9 mouse cellular contexts compared by ENCODE assay signal in the genomic region with DNA sequence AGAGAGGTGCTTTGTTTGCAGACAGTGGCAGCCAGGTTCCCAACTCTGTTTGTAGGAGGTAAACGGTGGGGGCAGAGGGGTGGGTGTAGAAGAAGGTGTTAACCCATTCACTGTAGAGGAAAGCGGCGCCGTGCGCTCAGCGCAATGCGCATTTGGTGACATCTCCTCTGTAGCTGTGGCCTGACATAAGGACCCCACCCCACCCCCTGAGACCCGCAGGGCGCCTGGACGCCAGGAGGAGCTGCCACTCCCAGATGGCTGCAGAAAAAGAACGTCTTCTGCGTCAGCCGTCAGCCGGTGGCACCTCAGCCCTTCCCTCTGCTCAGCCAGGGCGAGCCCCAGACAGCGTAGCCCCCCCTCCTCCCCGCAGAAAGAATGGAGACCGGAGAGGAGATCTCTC. TPM values are rescaled to one million over a fixed set of nuclear protein-coding genes. Genes with fewer than 3 reads are reported as not detected.
DNase-seq lines count a peak whose midpoint lies in the region; ATAC-seq and TF ChIP-seq lines count a peak whose summit lies in the region.
"Had no signal": no experiment of that assay in that cellular context is flagged by ENCODE, and none has a peak within 500 bp of the region (broad histone marks: within the 10 kb centered on the region; RNA-seq: fewer than 3 reads in every experiment).

No protein-coding gene starts in this region.

- 1% methylated on average over 18 of the region's 18 CpGs for WGBS in kidney, embryonic 14.5 days
- WGBS in forebrain, embryonic 16.5 days: 2% methylated on average over 17 of the region's 18 CpGs
- 2% methylated on average over 18 of the region's 18 CpGs for WGBS in hindbrain, embryonic 15.5 days
- WGBS in midbrain, embryonic 11.5 days: 2% methylated on average over 18 of the region's 18 CpGs

- H3K9me3 ChIP-seq in kidney, embryonic 14.5 days (ENCODE audit: control insufficient read depth, low read length): no peaks in the 10 kb centered on the region
- no peaks in the 10 kb centered on the region for H3K9me3 ChIP-seq in forebrain, embryonic 16.5 days (ENCODE audit: control insufficient read depth, low read length)
- H3K9me3 ChIP-seq in hindbrain, embryonic 15.5 days: no peaks in the 10 kb centered on the region
- no peaks in the 10 kb centered on the region for H3K9me3 ChIP-seq in midbrain, embryonic 11.5 days (ENCODE audit: control insufficient read depth, low read length)

- peak overlapping the region; percentile 22; the same call in 1 of the 2 replicates for H3K4me2 ChIP-seq in kidney, embryonic 14.5 days (replicated peaks; ENCODE audit: low read depth, low read length)
- H3K4me2 ChIP-seq in forebrain, embryonic 16.5 days (ENCODE audit: low read length): peak overlapping the region; percentile 52
- H3K4me2 ChIP-seq in hindbrain, embryonic 15.5 days: peak overlapping the region; percentile 72
- peak overlapping the region; percentile 48 for H3K4me2 ChIP-seq in midbrain, embryonic 11.5 days

- H3K4me3 ChIP-seq in kidney, embryonic 14.5 days (ENCODE audit: low read length): peak overlapping the region; percentile 22
- H3K4me3 ChIP-seq in forebrain, embryonic 16.5 days (replicated peaks; ENCODE audit: low read length): peak overlapping the region; percentile 29
- H3K4me3 ChIP-seq in hindbrain, embryonic 15.5 days: peak overlapping the region; percentile 38
- H3K4me3 ChIP-seq in midbrain, embryonic 11.5 days (ENCODE audit: low read depth, low read length): peak overlapping the region; percentile 16; the same call in 1 of the 2 replicates
- no peak overlapping the region; the same call in 1 of the 2 replicates for H3K4me3 ChIP-seq in layer of hippocampus, adult 2 months

- TF ChIP-seq CTCF in layer of hippocampus, adult 2 months (conservative IDR thresholded peaks at IDR 0.05): no peak

- no peak for DNase-seq in kidney, adult 9 months
- DNase-seq in midbrain, embryonic 11.5 days (ENCODE audit: low spot score, missing footprints): peak; percentile 86
- DNase-seq in urinary bladder, postnatal 36 days (ENCODE audit: low spot score in 2 of 2): no peak
- DNase-seq in layer of hippocampus, adult 2 months (ENCODE audit: low spot score in 2 of 2): no peak

- no peak for ATAC-seq in kidney, embryonic 14.5 days (ENCODE audit: low FRiP score, low TSS enrichment)
- peak; percentile 72 for ATAC-seq in forebrain, embryonic 16.5 days
- ATAC-seq in hindbrain, embryonic 15.5 days (ENCODE audit: low FRiP score, low read depth): no peak
- peak; percentile 67 for ATAC-seq in midbrain, embryonic 11.5 days (ENCODE audit: low FRiP score)
- ATAC-seq in inflammation-experienced regulatory T-cells, adult 6 months: no peak

- no peaks in the 10 kb centered on the region for H3K36me3 ChIP-seq in kidney, embryonic 14.5 days (ENCODE audit: control insufficient read depth, insufficient read depth, low read length)
- no peaks in the 10 kb centered on the region for H3K36me3 ChIP-seq in forebrain, embryonic 16.5 days (ENCODE audit: control insufficient read depth, insufficient read depth)
- no peaks in the 10 kb centered on the region for H3K36me3 ChIP-seq in hindbrain, embryonic 15.5 days
- no peaks in the 10 kb centered on the region for H3K36me3 ChIP-seq in midbrain, embryonic 11.5 days (ENCODE audit: control insufficient read depth, insufficient read depth, low read length)

- H3K27me3 ChIP-seq in kidney, embryonic 14.5 days (ENCODE audit: control insufficient read depth, insufficient read depth, low read length): peaks cover 30% of the 10 kb centered on the region
- no peaks in the 10 kb centered on the region for H3K27me3 ChIP-seq in forebrain, embryonic 16.5 days (replicated peaks; ENCODE audit: control insufficient read depth, insufficient read depth, low read length)
- H3K27me3 ChIP-seq in hindbrain, embryonic 15.5 days: no peaks in the 10 kb centered on the region
- H3K27me3 ChIP-seq in midbrain, embryonic 11.5 days (ENCODE audit: control insufficient read depth, insufficient read depth, low read length): no peaks in the 10 kb centered on the region; the same call in 1 of the 2 replicates
- H3K27me3 ChIP-seq: CH12.LX had no signal

- H3K27ac ChIP-seq in kidney, embryonic 14.5 days (ENCODE audit: low read depth, low read length): no peak overlapping the region
- H3K27ac ChIP-seq in forebrain, embryonic 16.5 days (ENCODE audit: low read length): no peak overlapping the region
- H3K27ac ChIP-seq in hindbrain, embryonic 15.5 days (replicated peaks): no peak overlapping the region
- no peak overlapping the region for H3K27ac ChIP-seq in midbrain, embryonic 11.5 days (ENCODE audit: low read depth, low read length)
- no peak overlapping the region for H3K27ac ChIP-seq in layer of hippocampus, adult 2 months

- no peaks in the 10 kb centered on the region for H3K4me1 ChIP-seq in kidney, embryonic 14.5 days (ENCODE audit: control insufficient read depth, insufficient read depth, low read length)
- peaks cover 10% of the 10 kb centered on the region for H3K4me1 ChIP-seq in forebrain, embryonic 16.5 days (replicated peaks; ENCODE audit: control insufficient read depth, insufficient read depth, low read length)
- peaks cover 22% of the 10 kb centered on the region for H3K4me1 ChIP-seq in hindbrain, embryonic 15.5 days (replicated peaks)
- H3K4me1 ChIP-seq in midbrain, embryonic 11.5 days (ENCODE audit: control insufficient read depth, insufficient read depth, low read length): no peaks in the 10 kb centered on the region; the same call in 1 of the 2 replicates

- no peak overlapping the region for H3K9ac ChIP-seq in kidney, embryonic 14.5 days (ENCODE audit: low read depth, low read length)
- H3K9ac ChIP-seq in forebrain, embryonic 16.5 days (replicated peaks; ENCODE audit: low read depth, low read length): 0 out of 2 replicates have a peak overlapping the region, but pooled peaks have one; percentile 48
- H3K9ac ChIP-seq in hindbrain, embryonic 15.5 days: peak overlapping the region; percentile 34
- no peak overlapping the region for H3K9ac ChIP-seq in midbrain, embryonic 11.5 days (ENCODE audit: low read length)

RNA-seq across cellular contexts. Expression of gene Socs2, which starts 18.5 kb away (rescaled TPM):
- polyA plus RNA-seq in kidney, embryonic 14.5 days (2014; fragmentation: Nextera tagmentation; extraction: Ambion mirVana): 17.9 and 20.5 TPM in 2 replicates
- polyA plus RNA-seq in forebrain, embryonic 16.5 days (2015; fragmentation: Nextera tagmentation; extraction: Ambion mirVana): 145 and 161 TPM in 2 replicates
- 108 and 118 TPM in 2 replicates for polyA plus RNA-seq in hindbrain, embryonic 15.5 days (2015; fragmentation: Nextera tagmentation; extraction: Ambion mirVana)
- 28.8 and 30.5 TPM in 2 replicates for polyA plus RNA-seq in midbrain, embryonic 11.5 days (2014; fragmentation: Nextera tagmentation; extraction: Ambion mirVana)
- 10 to 100 TPM; 28.8 to 36.3 TPM for total RNA-seq in layer of hippocampus, adult 2 months (2021)
- polyA plus RNA-seq in inflammation-experienced regulatory T-cells, adult 6 months (2017; shearing (Covaris generic)): 10 to 100 TPM; 27.9 to 49.8 (median 37.4) TPM

Comparison
In these comparisons a context has a peak if more than half of its experiments do, and no peak if none do; other contexts are left out.
1. ATAC-seq: peak in forebrain, embryonic 16.5 days (single experiment) and midbrain, embryonic 11.5 days (single experiment); none in kidney, embryonic 14.5 days (single experiment), hindbrain, embryonic 15.5 days (single experiment) and inflammation-experienced regulatory T-cells, adult 6 months (single experiment).
2. H3K4me2 ChIP-seq: peak in every context shown above with its lines; median percentile 72 in hindbrain, embryonic 15.5 days; 52 in forebrain, embryonic 16.5 days; 48 in midbrain, embryonic 11.5 days; 22 in kidney, embryonic 14.5 days.
3. H3K9ac ChIP-seq: peak in forebrain, embryonic 16.5 days (single experiment) and hindbrain, embryonic 15.5 days (single experiment); none in kidney, embryonic 14.5 days (single experiment) and midbrain, embryonic 11.5 days (single experiment).